Mouse (Mus musculus): ENCODE measurements at regions not wholly inside any gene's neighbourhood (a gene's known extent, or its start where the extent isn't known, plus 50 kb on each side); places are given as distances from the start of the nearest gene placed in this dataset.

GRCm38 (mm10) chr12:25905614-25906013 lies 509.4 kb downstream of the Rnf144a start:
- DNase-seq (ENCODE audit: low spot score in 2 of 2), result no peak

- DNase-seq (ENCODE audit: low spot score in 2 of 2), result no peak
These were observed 518.5 kb downstream of the Rnf144a start for GRCm38 (mm10) chr12:25896543-25896942.

GRCm38 (mm10) chr12:25895691-25896090 lies 519.4 kb downstream of the Rnf144a start:
- DNase-seq (ENCODE audit: low spot score in 2 of 2), result no peak

- no peak for DNase-seq (ENCODE audit: low spot score in 2 of 2)
These were observed 523.5 kb downstream of the Rnf144a start for GRCm38 (mm10) chr12:25891391-25892167.

- no peak for DNase-seq (ENCODE audit: low spot score in 2 of 2)
These were observed 524.3 kb downstream of the Rnf144a start for GRCm38 (mm10) chr12:25890722-25891121.

GRCm38 (mm10) chr12:25883771-25884171 lies 531.3 kb downstream of the Rnf144a start:
- DNase-seq (ENCODE audit: low spot score in 2 of 2), result no peak

GRCm38 (mm10) chr12:25871816-25872215 lies 543.2 kb downstream of the Rnf144a start:
- DNase-seq (ENCODE audit: low spot score in 2 of 2), result no peak

- DNase-seq (ENCODE audit: low spot score in 2 of 2), result no peak
These were observed 544.0 kb downstream of the Rnf144a start for GRCm38 (mm10) chr12:25871001-25871461.

- no peak for DNase-seq (ENCODE audit: low spot score in 2 of 2)
These were observed 545.2 kb downstream of the Rnf144a start for GRCm38 (mm10) chr12:25869846-25870245.

- no peak for DNase-seq (ENCODE audit: low spot score in 2 of 2)
These were observed 550.0 kb downstream of the Rnf144a start for GRCm38 (mm10) chr12:25865063-25865462.

- peak; percentile 27 to 71 for DNase-seq (ENCODE audit: low spot score in 2 of 2)
These were observed 550.8 kb downstream of the Rnf144a start for GRCm38 (mm10) chr12:25864113-25864852.

- no peak for DNase-seq (ENCODE audit: low spot score in 2 of 2)
These were observed 554.0 kb downstream of the Rnf144a start for GRCm38 (mm10) chr12:25861100-25861499.

GRCm38 (mm10) chr12:25858397-25858796 lies 556.7 kb downstream of the Rnf144a start:
- no peak for DNase-seq (ENCODE audit: low spot score in 2 of 2)

- DNase-seq (ENCODE audit: low spot score in 2 of 2), result no peak
These were observed 585.0 kb downstream of the Rnf144a start for GRCm38 (mm10) chr12:25830057-25830456.

GRCm38 (mm10) chr12:25827961-25828360 lies 587.1 kb downstream of the Rnf144a start:
- DNase-seq (ENCODE audit: low spot score in 2 of 2), result no peak

GRCm38 (mm10) chr12:25826928-25827327 lies 588.1 kb downstream of the Rnf144a start:
- DNase-seq (ENCODE audit: low spot score in 2 of 2), result no peak

GRCm38 (mm10) chr12:25826451-25826850 lies 588.6 kb downstream of the Rnf144a start:
- DNase-seq (ENCODE audit: low spot score in 2 of 2), result no peak

GRCm38 (mm10) chr12:25816248-25816647 lies 598.8 kb downstream of the Rnf144a start:
- no peak for DNase-seq (ENCODE audit: low spot score in 2 of 2)

GRCm38 (mm10) chr12:25795092-25795491 lies 620.0 kb downstream of the Rnf144a start:
- no peak for DNase-seq (ENCODE audit: low spot score in 2 of 2)

- no peak for DNase-seq (ENCODE audit: low spot score in 2 of 2)
These were observed 620.5 kb downstream of the Rnf144a start for GRCm38 (mm10) chr12:25794571-25794970.

- no peak for DNase-seq (ENCODE audit: low spot score in 2 of 2)
These were observed 622.4 kb downstream of the Rnf144a start for GRCm38 (mm10) chr12:25792571-25793075.

GRCm38 (mm10) chr12:25790956-25791355 lies 624.1 kb downstream of the Rnf144a start:
- DNase-seq (ENCODE audit: low spot score in 2 of 2), result no peak
